Mouse (Mus musculus) lung, embryonic 15.5 days (tissue): ENCODE measurements around the gene Rrm2. TPM values are rescaled to one million over a fixed set of nuclear protein-coding genes. Genes with fewer than 3 reads are reported as not detected.

Experiments used
- ATAC-seq: fragments of 200-750 bp; cut with Nextera tagmentation; 2 replicates; pipeline ENCODE4 v1.8.0; 2017; ENCODE audit warnings: moderate number of reproducible peaks, borderline replicate concordance; ENCODE audit not compliant: low FRiP score, low TSS enrichment; ENCODE audit errors: extremely low read depth
- H3K27ac ChIP-seq: fragments of 300-500 bp; sonication (generic); 2 replicates; pipeline ENCODE4 v1.5.1; 2015; ENCODE audit warnings: moderate library complexity, mild to moderate bottlenecking, inconsistent platforms
- H3K27me3 ChIP-seq: fragments of 300-500 bp; sonication (generic); 2 replicates; pipeline ENCODE4 v1.6.1; 2015; ENCODE audit warnings: inconsistent platforms
- H3K36me3 ChIP-seq: fragments of 300-500 bp; sonication (generic); 2 replicates; pipeline ENCODE4 v1.6.1; 2015; ENCODE audit warnings: inconsistent platforms
- H3K4me1 ChIP-seq: fragments of 300-500 bp; sonication (generic); 2 replicates; pipeline ENCODE4 v1.6.1; 2015; ENCODE audit warnings: inconsistent platforms
- H3K4me2 ChIP-seq: fragments of 300-500 bp; sonication (generic); 2 replicates; pipeline ENCODE4 v1.6.1; 2015; ENCODE audit warnings: inconsistent platforms, mild to moderate bottlenecking, moderate library complexity
- H3K4me3 ChIP-seq: fragments of 300-500 bp; sonication (generic); 2 replicates; pipeline ENCODE4 v1.5.1; 2015; ENCODE audit warnings: mild to moderate bottlenecking, inconsistent platforms
- H3K9ac ChIP-seq: fragments of 300-500 bp; sonication (generic); 2 replicates; pipeline ENCODE4 v1.6.1; 2015; ENCODE audit warnings: inconsistent platforms
- H3K9me3 ChIP-seq: fragments of 300-500 bp; sonication (generic); 2 replicates; pipeline ENCODE4 v1.6.1; 2016; ENCODE audit warnings: inconsistent platforms
- WGBS: fragments of 180-500 bp; shearing (Covaris S2); methylation state at CpG from one replicate; pipeline ENCODE4 v1.1.7; 2015; 5-methylcytosine and 5-hydroxymethylcytosine counted together
- polyA plus RNA-seq: library from polyadenylated mRNA; unstranded; fragments of >200 nt; fragmentation: Nextera tagmentation; extraction: Ambion mirVana; gene quantifications from 2 replicates; pipeline ENCODE4 v1.2.1, GENCODE M21; 2015

Rrm2 gene
- polyA plus RNA-seq, 1 experiment from 2014 or later, result 224 TPM

DNA sequence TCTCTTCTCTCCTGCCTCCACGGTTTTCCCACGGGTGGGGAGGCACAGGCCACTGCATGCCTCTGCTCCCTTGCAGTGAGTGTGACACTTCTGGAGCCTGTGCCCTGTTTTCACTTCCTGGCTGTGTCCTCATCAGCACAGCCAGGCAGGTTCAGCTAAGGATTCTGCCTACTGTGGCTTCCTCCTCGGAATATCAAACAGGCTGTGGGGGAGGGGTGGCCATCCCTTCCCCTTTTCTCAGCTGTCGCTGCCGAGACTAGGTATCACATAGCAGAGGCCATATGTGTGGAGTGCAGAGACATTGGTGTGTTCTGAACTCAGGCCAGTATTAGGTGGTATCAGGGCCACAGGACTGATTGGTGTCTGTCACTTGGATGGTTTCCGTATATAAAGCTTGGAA is 50.3 kb downstream of the Rrm2 start:
- no peaks in the 10 kb centered on the region for H3K9me3 ChIP-seq
- peaks cover 7% of the 10 kb centered on the region for H3K4me1 ChIP-seq
- ATAC-seq, result no peak
- no peaks in the 10 kb centered on the region for H3K27me3 ChIP-seq
- H3K9ac ChIP-seq, result no peak overlapping the region
- H3K27ac ChIP-seq, result no peak overlapping the region
- H3K36me3 ChIP-seq, result no peaks in the 10 kb centered on the region
- H3K4me2 ChIP-seq, result no peak overlapping the region
- H3K4me3 ChIP-seq, result no peak overlapping the region
- 14% methylated on average over 6 of the region's 6 CpGs for WGBS

DNA sequence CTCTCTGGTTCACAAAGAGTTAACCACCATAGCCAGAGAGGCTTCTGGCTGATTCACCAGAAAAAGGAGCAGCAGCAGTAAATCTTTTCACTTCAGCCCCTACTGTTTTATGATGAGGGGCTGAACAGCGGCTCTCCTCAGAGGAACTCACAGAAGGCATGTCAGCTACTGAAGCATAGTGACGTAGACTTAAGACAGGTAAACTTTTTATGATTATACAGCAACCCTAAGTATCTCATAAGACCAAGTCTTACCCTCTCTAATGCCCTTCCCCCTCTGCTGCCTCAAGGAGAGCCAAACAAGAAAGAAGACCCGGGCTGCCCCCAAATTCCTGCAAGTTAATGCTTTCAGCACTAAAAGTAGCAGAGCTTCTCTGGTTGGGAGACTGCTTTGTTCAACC is 54.2 kb downstream of the Rrm2 start:
- Histone ChIP-seq H3K4me2 (no peak overlapping the region), H3K9me3 (no peaks in the 10 kb centered on the region), H3K9ac (no peak overlapping the region), H3K27ac (no peak overlapping the region), H3K36me3 (no peaks in the 10 kb centered on the region), H3K4me1 (no peaks in the 10 kb centered on the region), H3K4me3 (no peak overlapping the region), H3K27me3 (no peaks in the 10 kb centered on the region)
- no peak for ATAC-seq
- 8% methylated on average over 3 of the region's 3 CpGs for WGBS

Other genes with a start within 250 kb of the Rrm2 start
- 28.2 and 28.8 TPM in 2 replicates for gene Taf1b, start 209.9 kb upstream of the Rrm2 start, polyA plus RNA-seq
- gene Grhl1, start 136.0 kb upstream of the Rrm2 start, polyA plus RNA-seq, result 3.7 and 3.9 TPM in 2 replicates
- 12.6 and 15.0 TPM in 2 replicates for gene Klf11, start 57.0 kb upstream of the Rrm2 start, polyA plus RNA-seq
- 2.1 and 2.2 TPM in 2 replicates for gene Cys1, start 26.4 kb upstream of the Rrm2 start, polyA plus RNA-seq
- gene Mboat2, start 122.6 kb downstream of the Rrm2 start, polyA plus RNA-seq, result 41.0 and 42.5 TPM in 2 replicates